Mouse (Mus musculus) bone marrow, adult 2 months (tissue): ENCODE results near the gene Wdr26.

Experiments
- CTCF ChIP-seq: fragments of 200-500 bp; IDR thresholded peaks from 2 replicates; pipeline ENCODE4 v1.5.1; 2011; ENCODE audit warnings: low read length, control low read depth; ENCODE audit not compliant: control insufficient read depth, insufficient read depth
- POLR2A ChIP-seq: fragments of 200-500 bp; IDR thresholded peaks from 2 replicates; pipeline ENCODE4 v1.6.1; 2011; ENCODE audit warnings: low read depth, mild to moderate bottlenecking, control low read depth, low read length, borderline replicate concordance; ENCODE audit not compliant: control insufficient read depth

- TF ChIP-seq POLR2A (peak; percentile 25; the same call in 1 of the 2 replicates), CTCF (no peak)
Observed at GRCm38 (mm10) chr1:181210601-181211402, 999 bp downstream of the Wdr26 start.
